Mouse (Mus musculus) kidney, adult 2 months (tissue): Measurements from ENCODE around the gene Enthd1.

Experiments used
- CTCF ChIP-seq: fragments of 200-500 bp; conservative IDR thresholded peaks from 2 replicates; pipeline ENCODE4 v1.5.1; 2011; ENCODE audit warnings: low read depth, mild to moderate bottlenecking, control low read depth, low read length, moderate library complexity, mixed read lengths; ENCODE audit not compliant: insufficient read depth, insufficient read length
- POLR2A ChIP-seq: fragments of 200-500 bp; IDR thresholded peaks from one replicate; pipeline ENCODE4 v1.6.1; 2011; ENCODE audit warnings: low read depth, low read length, control low read depth

GRCm38 (mm10) chr15:80410661-80411060, 154.3 kb downstream of the Enthd1 start:
- TF ChIP-seq CTCF (no peak), POLR2A (no peak)
